Mouse (Mus musculus) liver, postnatal 0 days (tissue): Measurements from ENCODE around the gene Fbrsl1. TPM values are rescaled to one million over a fixed set of nuclear protein-coding genes. Genes with fewer than 3 reads are reported as not detected.

Experiments
- ATAC-seq: fragments of 200-750 bp; cut with Nextera tagmentation; 2 replicates; pipeline ENCODE4 v1.8.0; 2017; ENCODE audit warnings: mild to moderate bottlenecking, moderate library complexity
- DNase-seq: peaks from one replicate; pipeline ENCODE4 v3.0.0-alpha.2; 2016
- H3K27ac ChIP-seq: fragments of 300-500 bp; sonication (generic); 2 replicates; pipeline ENCODE4 v1.5.1; 2014; ENCODE audit warnings: antibody characterized with exemption, moderate library complexity, mild to moderate bottlenecking, low read depth
- H3K27me3 ChIP-seq: fragments of 300-500 bp; sonication (generic); 2 replicates; pipeline ENCODE4 v1.6.1; 2014; ENCODE audit warnings: low read length, control low read depth, mixed read lengths; ENCODE audit not compliant: insufficient read depth
- H3K36me3 ChIP-seq: fragments of 300-500 bp; sonication (generic); replicated peaks from 2 replicates; pipeline ENCODE4 v1.6.1; 2014; ENCODE audit warnings: mild to moderate bottlenecking, control low read depth, low read length, moderate library complexity, mixed read lengths; ENCODE audit not compliant: insufficient read depth
- H3K4me1 ChIP-seq: fragments of 300-500 bp; sonication (generic); 2 replicates; pipeline ENCODE4 v1.6.1; 2014; ENCODE audit warnings: antibody characterized with exemption, mild to moderate bottlenecking, control low read depth; ENCODE audit not compliant: insufficient read depth
- H3K4me2 ChIP-seq: fragments of 300-500 bp; sonication (generic); 2 replicates; pipeline ENCODE4 v1.6.1; 2014; ENCODE audit warnings: low read depth, mild to moderate bottlenecking, low read length, moderate library complexity, mixed read lengths
- H3K4me3 ChIP-seq: fragments of 300-500 bp; sonication (generic); 2 replicates; pipeline ENCODE4 v1.5.1; 2014; ENCODE audit warnings: low read depth, low read length
- H3K9ac ChIP-seq: fragments of 300-500 bp; sonication (generic); replicated peaks from 2 replicates; pipeline ENCODE4 v1.6.1; 2014; ENCODE audit warnings: mild to moderate bottlenecking, moderate library complexity
- H3K9me3 ChIP-seq: fragments of 300-500 bp; sonication (generic); 2 replicates; pipeline ENCODE4 v1.6.1; 2016; ENCODE audit warnings: mild to moderate bottlenecking, control low read depth, low read length, mixed read lengths
- CTCF ChIP-seq: sonication (generic); IDR thresholded peaks from 2 replicates; pipeline ENCODE4 v1.5.1; 2016; ENCODE audit warnings: antibody characterized with exemption, low read depth
- EP300 ChIP-seq: IDR thresholded peaks from 2 replicates; pipeline ENCODE4 v1.6.1; 2016; ENCODE audit warnings: antibody characterized with exemption, low read depth, mild to moderate bottlenecking
- WGBS: fragments of 180-500 bp; shearing (Covaris S2); extraction: QIAGEN DNeasy Blood & Tissue Kit; methylation state at CpG from one replicate; pipeline ENCODE4 v1.1.7; 2014; ENCODE audit not compliant: insufficient replicate concordance; 5-methylcytosine and 5-hydroxymethylcytosine counted together
- polyA plus RNA-seq: library from polyadenylated mRNA; unstranded; fragments of >200 nt; fragmentation: Nextera tagmentation; extraction: Ambion mirVana; gene quantifications from 2 replicates; pipeline ENCODE4 v1.2.1, GENCODE M21; 2015

Gene Fbrsl1
- polyA plus RNA-seq, 1 experiment from 2014 or later: 3.5 TPM

- peaks cover 5% of the 10 kb centered on the region; the same call in 1 of the 2 replicates for H3K36me3 ChIP-seq
- no peak overlapping the region for H3K27ac ChIP-seq
- ATAC-seq (no peak), DNase-seq (no peak)
- H3K4me1 ChIP-seq: peaks cover 10% of the 10 kb centered on the region
- H3K9me3 ChIP-seq: no peaks in the 10 kb centered on the region
- H3K9ac ChIP-seq: no peak overlapping the region
- H3K27me3 ChIP-seq: no peaks in the 10 kb centered on the region
- TF ChIP-seq CTCF (no peak), EP300 (no peak)
- no peak overlapping the region for H3K4me2 ChIP-seq
- 84% methylated on average over 5 of the region's 5 CpGs for WGBS
- H3K4me3 ChIP-seq: no peak overlapping the region
Measured at GRCm38 (mm10) chr5:110415022-110415421, 33.3 kb downstream of the Fbrsl1 start.

DNA sequence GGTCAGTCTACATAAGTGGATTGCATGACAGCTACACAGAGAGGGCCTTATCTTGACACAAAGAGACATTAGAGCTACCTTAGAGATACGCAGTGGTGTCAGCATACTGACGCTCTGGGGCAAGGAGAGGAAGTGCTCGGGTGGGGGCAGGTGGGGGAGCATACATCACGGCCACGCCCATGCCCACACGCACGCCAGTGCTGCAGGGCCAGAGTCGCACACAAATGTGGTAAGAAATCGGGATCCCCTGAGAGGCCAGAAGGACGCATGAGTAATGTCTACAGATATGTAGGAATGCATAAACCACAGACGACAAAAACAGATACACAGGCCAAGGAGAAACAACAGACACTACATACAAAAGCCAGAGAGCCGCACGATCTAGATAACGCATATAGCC lies 35.3 kb downstream of the Fbrsl1 start:
- H3K4me2 ChIP-seq: no peak overlapping the region
- H3K4me1 ChIP-seq: peaks cover 4% of the 10 kb centered on the region
- no peak overlapping the region for H3K27ac ChIP-seq
- no peak overlapping the region for H3K9ac ChIP-seq
- peaks cover 5% of the 10 kb centered on the region; the same call in 1 of the 2 replicates for H3K36me3 ChIP-seq
- WGBS: 71% methylated on average over 14 of the region's 14 CpGs
- H3K27me3 ChIP-seq: no peaks in the 10 kb centered on the region
- no peak for DNase-seq
- TF ChIP-seq EP300 (no peak), CTCF (no peak)
- no peak for ATAC-seq
- H3K9me3 ChIP-seq: no peaks in the 10 kb centered on the region
- H3K4me3 ChIP-seq: no peak overlapping the region

- Histone ChIP-seq H3K27ac (no peak overlapping the region), H3K27me3 (no peaks in the 10 kb centered on the region), H3K4me3 (no peak overlapping the region), H3K9ac (no peak overlapping the region), H3K4me1 (no peaks in the 10 kb centered on the region), H3K36me3 (peaks cover 5% of the 10 kb centered on the region; the same call in 1 of the 2 replicates), H3K9me3 (no peaks in the 10 kb centered on the region), H3K4me2 (no peak overlapping the region)
- ATAC-seq (no peak), DNase-seq (no peak)
- TF ChIP-seq EP300 (no peak), CTCF (no peak)
- WGBS: 74% methylated on average over 5 of the region's 5 CpGs
Measured at GRCm38 (mm10) chr5:110410386-110410785, 37.9 kb downstream of the Fbrsl1 start.

GRCm38 (mm10) chr5:110408967-110409366 lies 39.3 kb downstream of the Fbrsl1 start:
- H3K4me3 ChIP-seq: no peak overlapping the region
- no peak for DNase-seq
- H3K9me3 ChIP-seq: no peaks in the 10 kb centered on the region
- no peaks in the 10 kb centered on the region for H3K4me1 ChIP-seq
- no peaks in the 10 kb centered on the region for H3K27me3 ChIP-seq
- no peak for ATAC-seq
- peaks cover 2% of the 10 kb centered on the region; the same call in 1 of the 2 replicates for H3K36me3 ChIP-seq
- no peak overlapping the region for H3K27ac ChIP-seq
- TF ChIP-seq CTCF (no peak), EP300 (no peak)
- H3K4me2 ChIP-seq: no peak overlapping the region
- no peak overlapping the region for H3K9ac ChIP-seq
- 85% methylated on average over 2 of the region's 2 CpGs for WGBS

GRCm38 (mm10) chr5:110406065-110406714 lies 42.1 kb downstream of the Fbrsl1 start:
- Histone ChIP-seq H3K4me1 (no peaks in the 10 kb centered on the region), H3K27ac (no peak overlapping the region), H3K27me3 (no peaks in the 10 kb centered on the region), H3K4me3 (no peak overlapping the region), H3K4me2 (no peak overlapping the region), H3K9me3 (no peaks in the 10 kb centered on the region), H3K9ac (no peak overlapping the region), H3K36me3 (no peaks in the 10 kb centered on the region; the same call in 1 of the 2 replicates)
- no peak for ATAC-seq
- no peak for TF ChIP-seq EP300
- no peak for TF ChIP-seq CTCF
- DNase-seq: no peak
- WGBS: 65% methylated on average over 8 of the region's 8 CpGs

DNA sequence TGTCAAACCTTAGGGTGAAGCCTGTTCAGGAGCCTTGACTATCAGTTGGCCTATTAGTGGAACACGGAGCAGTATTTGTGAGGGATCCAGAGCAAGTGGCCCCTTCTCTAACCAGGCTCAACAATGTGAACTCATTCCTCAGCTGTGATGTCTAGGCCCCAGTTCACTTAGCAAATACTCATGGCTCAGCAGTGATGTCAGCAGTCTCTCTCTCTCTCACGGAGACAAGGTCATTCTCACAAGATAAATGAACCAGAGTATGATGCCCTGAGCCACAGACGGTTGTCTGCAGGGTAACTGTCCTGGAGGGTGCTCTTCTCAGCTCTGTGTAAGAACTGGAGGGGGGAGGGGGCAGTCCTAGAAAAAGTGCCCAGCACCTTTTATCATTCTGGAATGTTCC lies 44.4 kb downstream of the Fbrsl1 start:
- ATAC-seq (no peak), DNase-seq (no peak)
- Histone ChIP-seq H3K9ac (no peak overlapping the region), H3K27me3 (no peaks in the 10 kb centered on the region), H3K9me3 (no peaks in the 10 kb centered on the region), H3K27ac (no peak overlapping the region), H3K4me3 (no peak overlapping the region), H3K4me2 (no peak overlapping the region), H3K4me1 (no peaks in the 10 kb centered on the region), H3K36me3 (no peaks in the 10 kb centered on the region; the same call in 1 of the 2 replicates)
- 50% methylated on average over 3 of the region's 3 CpGs for WGBS
- TF ChIP-seq CTCF (no peak), EP300 (no peak)

- Histone ChIP-seq H3K36me3 (no peaks in the 10 kb centered on the region; the same call in 1 of the 2 replicates), H3K4me2 (no peak overlapping the region), H3K9ac (no peak overlapping the region), H3K27ac (no peak overlapping the region), H3K4me1 (no peaks in the 10 kb centered on the region), H3K27me3 (no peaks in the 10 kb centered on the region), H3K4me3 (no peak overlapping the region), H3K9me3 (no peaks in the 10 kb centered on the region)
- DNase-seq (no peak), ATAC-seq (no peak)
- TF ChIP-seq CTCF: no peak
- no peak for TF ChIP-seq EP300
- WGBS: 72% methylated on average over 2 of the region's 2 CpGs
Measured at GRCm38 (mm10) chr5:110402557-110402956, 45.7 kb downstream of the Fbrsl1 start.
